Mouse (Mus musculus) forebrain, embryonic 13.5 days (tissue): ENCODE data around the gene St7. TPM values are rescaled to one million over a fixed set of nuclear protein-coding genes. Genes with fewer than 3 reads are reported as not detected.

ENCODE experiments used
- ATAC-seq: fragments of 200-750 bp; cut with Nextera tagmentation; 2 replicates; pipeline ENCODE4 v1.8.0; 2017
- H3K27ac ChIP-seq: fragments of 300-500 bp; sonication (generic); 2 replicates; pipeline ENCODE4 v1.5.1; 2015; ENCODE audit warnings: inconsistent platforms, mild to moderate bottlenecking, moderate library complexity
- H3K27me3 ChIP-seq: fragments of 300-500 bp; sonication (generic); 2 replicates; pipeline ENCODE4 v1.6.1; 2015; ENCODE audit warnings: mild to moderate bottlenecking, inconsistent platforms
- H3K36me3 ChIP-seq: fragments of 300-500 bp; sonication (generic); 2 replicates; pipeline ENCODE4 v1.6.1; 2015; ENCODE audit warnings: mild to moderate bottlenecking, inconsistent platforms; ENCODE audit not compliant: poor library complexity, severe bottlenecking
- H3K4me1 ChIP-seq: fragments of 300-500 bp; sonication (generic); 2 replicates; pipeline ENCODE4 v1.6.1; 2015; ENCODE audit warnings: inconsistent platforms
- H3K4me2 ChIP-seq: fragments of 300-500 bp; sonication (generic); 2 replicates; pipeline ENCODE4 v1.6.1; 2015; ENCODE audit warnings: inconsistent platforms, mild to moderate bottlenecking, moderate library complexity
- H3K4me3 ChIP-seq: fragments of 300-500 bp; sonication (generic); 2 replicates; pipeline ENCODE4 v1.5.1; 2015; ENCODE audit warnings: mild to moderate bottlenecking, inconsistent platforms
- H3K9ac ChIP-seq: fragments of 300-500 bp; sonication (generic); 2 replicates; pipeline ENCODE4 v1.6.1; 2015; ENCODE audit warnings: mild to moderate bottlenecking, inconsistent platforms
- H3K9me3 ChIP-seq: fragments of 300-500 bp; sonication (generic); replicated peaks from 2 replicates; pipeline ENCODE4 v1.6.1; 2016; ENCODE audit warnings: inconsistent platforms
- WGBS: fragments of 180-500 bp; shearing (Covaris S2); methylation state at CpG from one replicate; pipeline ENCODE4 v1.1.7; 2015; 5-methylcytosine and 5-hydroxymethylcytosine counted together
- polyA plus RNA-seq: library from polyadenylated mRNA; unstranded; fragments of >200 nt; fragmentation: Nextera tagmentation; extraction: Ambion mirVana; gene quantifications from 2 replicates; pipeline ENCODE4 v1.2.1, GENCODE M21; 2015

The St7 gene
- polyA plus RNA-seq, 1 experiment from 2014 or later, result 49.5 TPM

DNA sequence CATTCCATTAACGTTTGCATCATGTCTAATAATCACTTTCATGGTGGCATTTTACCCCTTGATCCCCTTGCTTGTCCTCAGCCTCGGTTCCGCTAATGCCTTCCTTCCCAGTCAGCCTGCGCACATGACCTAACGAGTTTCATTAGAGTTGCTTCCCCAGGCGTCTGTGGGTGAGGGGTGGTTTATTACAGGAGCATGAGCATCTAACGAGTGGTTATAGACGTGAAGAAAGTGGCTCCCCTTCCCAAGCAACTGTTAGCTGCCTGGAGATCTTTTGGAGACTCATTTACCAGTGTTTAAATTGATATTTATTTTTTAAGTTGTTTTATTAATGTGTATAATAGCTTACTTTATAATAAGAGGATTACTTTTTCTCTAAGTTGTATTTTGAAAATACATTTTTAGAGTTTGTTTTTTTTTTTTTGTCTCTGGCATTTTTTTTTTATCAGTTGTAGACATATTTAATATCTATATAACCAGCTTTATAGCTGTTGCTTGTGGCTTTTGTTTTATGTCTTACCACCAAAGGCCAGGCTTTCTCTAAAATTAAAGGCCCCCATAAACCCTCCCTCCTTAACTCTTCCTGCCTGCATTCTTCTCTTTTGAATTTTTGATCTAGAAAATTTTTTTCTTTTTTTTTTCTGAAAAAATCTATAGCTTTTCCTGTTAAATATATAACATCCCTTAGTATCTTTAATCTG, 78.1 kb downstream of the St7 start:
- Histone ChIP-seq H3K9ac (no peak overlapping the region), H3K27me3 (no peaks in the 10 kb centered on the region), H3K27ac (no peak overlapping the region), H3K4me2 (peak overlapping the region; percentile 36), H3K9me3 (no peaks in the 10 kb centered on the region), H3K4me1 (peaks cover 26% of the 10 kb centered on the region), H3K4me3 (no peak overlapping the region), H3K36me3 (no peaks in the 10 kb centered on the region)
- WGBS, result 9% methylated on average over 8 of the region's 8 CpGs
- ATAC-seq, result peak; percentile 60; the same call in 1 of the 2 replicates

DNA sequence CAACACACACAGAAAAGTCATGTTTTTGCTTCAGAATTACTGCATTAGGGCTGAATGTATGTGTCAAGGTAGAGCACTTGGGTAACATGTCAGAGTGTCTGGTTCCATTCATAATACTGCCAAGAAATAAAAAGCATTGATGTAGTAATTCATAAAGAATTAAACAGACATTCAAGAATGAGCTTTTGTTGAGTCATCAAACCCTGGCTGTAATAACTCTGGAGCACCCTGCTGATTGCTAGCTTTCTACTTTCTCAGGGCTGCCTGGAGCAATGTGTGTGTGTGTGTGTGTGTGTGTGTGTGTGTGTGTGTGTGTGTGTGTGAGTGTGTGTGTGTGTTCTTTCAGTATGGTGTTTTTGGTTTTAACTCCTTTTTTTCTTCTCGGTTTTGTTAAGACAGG, 78.7 kb downstream of the St7 start:
- H3K9ac ChIP-seq, result no peak overlapping the region
- H3K27ac ChIP-seq, result no peak overlapping the region
- H3K4me2 ChIP-seq, result no peak overlapping the region
- peaks cover 26% of the 10 kb centered on the region for H3K4me1 ChIP-seq
- no peaks in the 10 kb centered on the region for H3K9me3 ChIP-seq
- H3K4me3 ChIP-seq, result no peak overlapping the region
- 9% methylated on average over 1 of the region's 1 CpGs for WGBS
- no peaks in the 10 kb centered on the region for H3K27me3 ChIP-seq
- no peaks in the 10 kb centered on the region for H3K36me3 ChIP-seq
- ATAC-seq, result no peak

DNA sequence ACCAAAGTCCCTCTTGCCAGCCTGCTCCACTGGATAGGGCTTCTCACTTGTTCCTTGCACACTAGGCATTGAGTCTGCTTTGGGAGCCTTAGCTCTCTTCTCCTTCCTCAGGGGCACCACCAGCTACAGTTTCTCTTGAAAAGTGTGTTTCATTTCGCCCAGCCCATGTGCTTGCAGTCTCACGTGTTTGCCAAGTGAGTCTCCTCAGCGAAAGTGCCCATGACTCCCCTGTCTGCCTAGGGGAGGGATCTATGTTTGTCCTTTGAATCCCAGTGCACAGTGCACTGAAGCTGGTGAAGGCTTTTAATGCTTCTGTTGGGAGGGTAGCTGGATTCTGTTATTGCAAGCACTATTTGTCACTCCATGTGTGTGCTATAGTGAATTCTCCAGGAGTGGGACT, 79.8 kb downstream of the St7 start:
- Histone ChIP-seq H3K9ac (no peak overlapping the region), H3K4me1 (peaks cover 26% of the 10 kb centered on the region), H3K9me3 (no peaks in the 10 kb centered on the region), H3K27ac (no peak overlapping the region), H3K4me3 (no peak overlapping the region), H3K4me2 (no peak overlapping the region), H3K27me3 (no peaks in the 10 kb centered on the region), H3K36me3 (no peaks in the 10 kb centered on the region)
- ATAC-seq, result no peak
- WGBS, result 81% methylated on average over 3 of the region's 3 CpGs

DNA sequence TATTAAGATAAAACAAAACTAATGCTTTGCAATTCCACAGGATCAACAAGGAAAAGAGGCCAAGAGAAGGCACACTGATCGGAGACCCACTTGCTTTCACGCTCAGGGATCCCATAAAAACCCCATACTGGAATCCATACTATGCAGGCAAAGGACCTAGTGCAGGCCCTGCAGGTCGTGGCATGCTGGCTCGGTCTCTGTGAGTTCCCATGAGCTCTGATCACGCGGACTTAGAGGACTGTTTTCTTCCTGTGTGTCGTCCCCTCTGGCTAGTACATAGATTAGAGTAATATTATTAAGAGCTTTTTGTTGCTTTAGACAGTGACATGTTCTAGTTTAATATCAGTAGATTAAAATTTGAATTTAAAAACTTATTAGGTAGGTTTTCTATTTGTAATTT, 83.3 kb downstream of the St7 start:
- ATAC-seq, result no peak
- H3K4me2 ChIP-seq, result no peak overlapping the region

DNA sequence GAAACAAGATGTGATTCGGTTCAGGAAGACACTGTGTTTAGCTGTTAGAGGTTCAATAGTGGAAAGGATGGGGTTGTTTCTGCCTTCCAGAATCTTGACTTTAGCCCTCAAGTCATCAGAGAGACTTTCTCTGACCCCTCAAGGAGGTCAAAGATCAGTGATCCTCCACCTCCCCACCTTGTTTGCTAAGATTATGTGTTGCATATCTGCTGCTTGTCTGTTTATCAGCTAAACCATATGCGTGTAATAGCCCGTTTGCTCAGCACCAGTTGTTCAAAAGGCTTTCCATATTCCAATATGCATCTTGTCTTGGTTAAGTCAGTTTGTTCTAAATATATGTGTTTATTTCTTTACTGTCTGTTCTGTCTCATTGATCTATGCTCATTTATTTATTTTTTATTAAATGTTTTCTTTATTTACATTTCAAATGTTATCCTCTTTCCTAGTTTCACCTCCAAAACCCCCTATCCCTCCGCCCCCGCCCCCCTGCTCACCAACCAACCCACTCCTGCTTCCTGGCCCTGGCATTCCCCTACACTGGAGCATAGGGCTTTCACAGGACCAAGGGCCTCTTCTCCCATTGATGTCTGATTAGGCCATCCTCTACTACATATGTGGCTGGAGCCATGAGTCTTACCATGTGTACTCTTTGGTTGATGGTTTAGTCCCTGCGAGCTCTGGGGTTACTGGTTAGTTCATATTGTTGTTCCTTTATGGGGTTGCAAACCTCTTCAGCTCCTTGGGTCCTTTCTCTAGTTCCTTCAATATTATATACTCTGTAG, 84.5 kb downstream of the St7 start:
- no peak overlapping the region for H3K9ac ChIP-seq
- H3K36me3 ChIP-seq, result peaks cover 4% of the 10 kb centered on the region; the same call in 1 of the 2 replicates
- peaks cover 5% of the 10 kb centered on the region; the same call in 1 of the 2 replicates for H3K9me3 ChIP-seq
- no peak for ATAC-seq
- peaks cover 13% of the 10 kb centered on the region; the same call in 1 of the 2 replicates for H3K4me1 ChIP-seq
- no peaks in the 10 kb centered on the region for H3K27me3 ChIP-seq
- no peak overlapping the region for H3K4me3 ChIP-seq
- no peak overlapping the region for H3K27ac ChIP-seq
- H3K4me2 ChIP-seq, result no peak overlapping the region
- WGBS, result 95% methylated on average over 6 of the region's 6 CpGs

More for the DNA sequence above, 83.3 kb downstream of the St7 start:
- Histone ChIP-seq H3K36me3 (peaks cover 4% of the 10 kb centered on the region; the same call in 1 of the 2 replicates), H3K4me1 (peaks cover 16% of the 10 kb centered on the region; the same call in 1 of the 2 replicates), H3K9me3 (peaks cover 5% of the 10 kb centered on the region; the same call in 1 of the 2 replicates), H3K27me3 (no peaks in the 10 kb centered on the region), H3K9ac (no peak overlapping the region), H3K4me3 (no peak overlapping the region), H3K27ac (no peak overlapping the region)
- 78% methylated on average over 7 of the region's 7 CpGs for WGBS

DNA sequence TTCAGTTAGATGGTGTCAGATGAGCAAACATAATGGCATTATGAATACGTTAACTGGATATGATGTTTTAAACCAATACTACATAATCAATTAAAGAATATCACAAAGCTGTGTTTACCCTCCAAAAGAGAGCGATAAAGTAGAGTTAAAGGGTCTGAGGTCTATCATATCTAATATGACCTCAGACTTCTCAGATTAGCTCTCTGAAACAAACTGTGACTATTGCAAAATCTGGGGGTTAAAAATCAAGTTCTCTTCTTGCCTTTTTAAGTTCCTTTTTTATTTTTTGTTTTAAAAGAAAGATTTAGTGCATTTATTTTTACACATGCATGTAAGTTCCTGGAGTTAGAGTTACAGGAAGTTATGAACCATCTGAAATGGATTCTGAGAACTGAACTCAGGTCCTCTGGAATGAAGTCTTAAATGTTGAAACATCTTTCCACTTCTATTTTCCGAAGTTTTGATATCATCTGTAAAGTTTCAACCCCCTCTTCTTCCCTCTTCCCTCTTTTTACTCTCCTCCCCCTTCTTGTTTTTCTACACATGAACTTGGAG, 86.0 kb downstream of the St7 start:
- peaks cover 5% of the 10 kb centered on the region; the same call in 1 of the 2 replicates for H3K9me3 ChIP-seq

DNA sequence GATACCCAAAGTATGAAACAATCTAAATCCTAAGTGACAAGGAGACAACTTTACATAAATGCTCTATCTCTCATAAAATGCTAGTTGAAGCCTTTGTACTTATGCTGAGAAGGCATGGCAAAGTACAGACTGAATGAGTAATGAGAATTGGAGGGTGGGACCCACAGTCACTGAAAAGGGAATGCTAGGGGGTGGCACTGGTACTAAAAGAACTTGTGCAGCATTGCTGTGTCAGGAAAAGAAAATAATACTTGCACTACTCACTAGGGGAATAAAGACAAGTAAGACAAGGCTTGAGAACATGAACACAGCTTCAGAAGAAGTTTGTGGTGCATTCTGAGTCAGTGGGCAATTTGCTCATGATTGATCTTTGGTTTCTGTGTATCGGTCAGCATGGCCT, 90.8 kb downstream of the St7 start:
- no peaks in the 10 kb centered on the region for H3K27me3 ChIP-seq
- H3K4me1 ChIP-seq, result peaks cover 9% of the 10 kb centered on the region; the same call in 1 of the 2 replicates
- peaks cover 10% of the 10 kb centered on the region for H3K36me3 ChIP-seq
- no peak overlapping the region for H3K4me2 ChIP-seq
- ATAC-seq, result no peak
- no peak overlapping the region for H3K4me3 ChIP-seq
- H3K27ac ChIP-seq, result no peak overlapping the region
- peaks cover 8% of the 10 kb centered on the region; the same call in 1 of the 2 replicates for H3K9me3 ChIP-seq
- H3K9ac ChIP-seq, result no peak overlapping the region
- 93% methylated on average over 1 of the region's 1 CpGs for WGBS

More for the DNA sequence above, 86.0 kb downstream of the St7 start:
- H3K4me2 ChIP-seq, result no peak overlapping the region
- H3K36me3 ChIP-seq, result peaks cover 4% of the 10 kb centered on the region; the same call in 1 of the 2 replicates
- no peak for ATAC-seq
- H3K4me3 ChIP-seq, result no peak overlapping the region
- no peak overlapping the region for H3K9ac ChIP-seq
- no peaks in the 10 kb centered on the region for H3K27me3 ChIP-seq
- 95% methylated on average over 3 of the region's 3 CpGs for WGBS
- H3K27ac ChIP-seq, result no peak overlapping the region
- peaks cover 19% of the 10 kb centered on the region; the same call in 1 of the 2 replicates for H3K4me1 ChIP-seq

DNA sequence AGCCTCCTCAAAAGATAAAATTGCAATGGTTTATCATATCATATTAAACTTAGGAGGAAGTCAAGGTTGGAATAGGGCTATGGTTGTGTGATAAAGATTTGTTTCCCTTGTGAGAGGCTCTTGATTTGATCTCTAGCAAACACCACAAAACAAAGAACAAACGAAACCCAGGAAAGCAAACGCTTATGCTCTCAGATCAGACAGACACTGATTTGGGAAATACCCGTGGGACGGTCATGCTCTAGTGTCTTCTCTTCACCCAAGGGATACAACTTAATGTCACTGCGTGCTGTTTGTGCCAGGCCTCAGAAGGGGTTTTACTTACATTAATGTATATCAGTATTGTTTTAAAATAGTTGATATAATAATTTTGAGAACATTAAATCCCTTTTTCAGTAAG, 91.8 kb downstream of the St7 start:
- no peak for ATAC-seq
- H3K4me3 ChIP-seq, result no peak overlapping the region

DNA sequence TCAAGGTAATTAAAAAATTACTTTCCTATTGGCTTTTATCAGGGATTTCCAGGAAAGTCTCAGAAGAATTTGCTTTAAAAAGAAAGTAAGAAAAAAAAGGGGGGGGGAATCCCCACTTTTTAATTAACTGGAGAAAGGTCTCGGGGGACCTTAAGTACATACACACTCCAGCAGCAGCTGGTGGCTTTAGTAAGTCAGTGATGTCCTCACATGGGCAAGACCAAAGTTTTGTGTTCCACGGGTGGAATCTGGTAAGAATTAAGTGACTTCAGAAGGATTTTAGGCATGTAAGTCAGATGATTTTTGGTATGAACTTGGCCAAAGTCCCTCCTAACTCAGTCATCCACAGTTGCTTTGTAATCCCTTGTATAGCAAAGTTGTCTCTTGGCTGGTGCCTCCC, 92.5 kb downstream of the St7 start:
- no peak for ATAC-seq
- Histone ChIP-seq H3K9me3 (0 out of 2 replicates have a peak, but pooled peaks cover 3% of the 10 kb centered on the region), H3K9ac (no peak overlapping the region), H3K27ac (no peak overlapping the region), H3K4me3 (no peak overlapping the region), H3K36me3 (peaks cover 6% of the 10 kb centered on the region), H3K27me3 (no peaks in the 10 kb centered on the region), H3K4me2 (no peak overlapping the region), H3K4me1 (peaks cover 9% of the 10 kb centered on the region; the same call in 1 of the 2 replicates)
- WGBS, result 64% methylated on average over 2 of the region's 2 CpGs

More for the DNA sequence above, 91.8 kb downstream of the St7 start:
- WGBS, result 92% methylated on average over 5 of the region's 5 CpGs
- H3K9me3 ChIP-seq, result 0 out of 2 replicates have a peak, but pooled peaks cover 3% of the 10 kb centered on the region
- no peak overlapping the region for H3K27ac ChIP-seq
- peaks cover 6% of the 10 kb centered on the region for H3K36me3 ChIP-seq
- H3K9ac ChIP-seq, result no peak overlapping the region
- peaks cover 9% of the 10 kb centered on the region; the same call in 1 of the 2 replicates for H3K4me1 ChIP-seq
- no peak overlapping the region for H3K4me2 ChIP-seq
- H3K27me3 ChIP-seq, result no peaks in the 10 kb centered on the region

DNA sequence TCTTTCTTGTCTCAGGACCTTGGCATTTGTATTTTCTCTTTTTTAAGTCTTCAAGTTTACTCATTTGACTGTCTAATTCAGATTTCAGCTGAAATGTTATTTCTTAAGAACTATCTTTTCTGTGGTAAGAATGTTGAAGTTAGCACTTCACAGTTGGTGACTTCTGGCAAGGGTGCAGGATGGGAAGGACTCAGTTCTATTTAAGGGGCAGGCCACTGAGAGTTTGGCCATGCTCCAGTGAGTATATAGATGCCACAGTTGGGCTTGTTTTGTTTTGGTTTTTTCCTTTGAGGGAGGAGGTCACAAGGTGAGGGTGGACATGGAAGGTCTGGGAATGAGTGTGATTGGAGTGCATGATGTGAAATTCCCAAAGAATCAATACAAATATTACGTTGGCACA, 95.1 kb downstream of the St7 start:
- WGBS, result 90% methylated on average over 1 of the region's 1 CpGs
- no peak overlapping the region for H3K9ac ChIP-seq
- H3K4me3 ChIP-seq, result no peak overlapping the region
- ATAC-seq, result no peak
- H3K9me3 ChIP-seq, result 0 out of 2 replicates have a peak, but pooled peaks cover 3% of the 10 kb centered on the region
- H3K4me2 ChIP-seq, result no peak overlapping the region
- H3K4me1 ChIP-seq, result peaks cover 7% of the 10 kb centered on the region; the same call in 1 of the 2 replicates
- peaks cover 6% of the 10 kb centered on the region for H3K36me3 ChIP-seq
- H3K27ac ChIP-seq, result no peak overlapping the region
- H3K27me3 ChIP-seq, result no peaks in the 10 kb centered on the region

DNA sequence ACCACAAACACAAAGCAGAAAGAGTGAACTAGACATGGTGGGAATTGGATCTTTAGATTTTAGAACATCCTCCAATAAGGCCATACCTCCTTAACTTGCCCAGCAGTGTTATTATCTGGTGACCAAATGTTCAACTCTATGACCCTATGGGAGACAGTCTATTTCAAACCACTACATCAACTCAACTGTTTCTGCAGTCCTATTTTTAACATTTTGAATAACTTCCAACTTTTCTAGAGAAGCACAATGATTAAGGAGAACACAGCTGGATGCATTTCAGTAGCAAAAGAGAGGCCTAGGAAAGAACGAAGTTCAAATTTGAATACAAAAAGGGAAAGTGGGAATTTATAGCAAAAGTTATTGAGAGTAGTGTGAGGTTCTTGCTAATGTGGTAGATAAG, 97.5 kb downstream of the St7 start:
- Histone ChIP-seq H3K4me2 (no peak overlapping the region), H3K4me3 (no peak overlapping the region), H3K4me1 (0 out of 2 replicates have a peak, but pooled peaks cover 4% of the 10 kb centered on the region), H3K9me3 (0 out of 2 replicates have a peak, but pooled peaks cover 3% of the 10 kb centered on the region), H3K27ac (no peak overlapping the region), H3K27me3 (no peaks in the 10 kb centered on the region), H3K36me3 (peaks cover 6% of the 10 kb centered on the region), H3K9ac (no peak overlapping the region)
- ATAC-seq, result no peak
- WGBS, result 73% methylated on average over 1 of the region's 1 CpGs

DNA sequence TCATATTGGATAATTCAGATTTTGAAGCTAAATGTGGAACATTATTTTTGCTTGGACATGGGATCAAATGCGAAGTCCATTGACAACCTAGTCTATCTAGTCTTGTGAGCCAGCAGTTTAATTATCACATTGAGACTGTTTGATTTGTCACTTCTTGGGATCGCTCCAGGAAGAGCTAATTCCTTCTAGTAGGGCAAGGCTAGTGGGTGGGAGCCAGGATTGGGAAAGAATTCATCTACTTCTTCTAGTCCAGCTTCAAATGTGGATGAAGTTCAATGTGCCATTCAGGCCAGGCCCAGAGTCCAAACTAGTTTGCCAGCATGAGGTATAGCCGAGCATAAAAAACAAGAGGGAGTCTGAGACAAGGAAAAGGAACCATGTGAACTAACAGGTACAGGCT, 100.7 kb downstream of the St7 start:
- H3K9me3 ChIP-seq, result no peaks in the 10 kb centered on the region
- H3K4me2 ChIP-seq, result no peak overlapping the region
- H3K4me3 ChIP-seq, result no peak overlapping the region
- no peak overlapping the region for H3K9ac ChIP-seq
- no peaks in the 10 kb centered on the region for H3K27me3 ChIP-seq
- H3K36me3 ChIP-seq, result no peaks in the 10 kb centered on the region
- WGBS, result 85% methylated on average over 3 of the region's 3 CpGs
- peaks cover 24% of the 10 kb centered on the region for H3K4me1 ChIP-seq
- no peak overlapping the region; the same call in 1 of the 2 replicates for H3K27ac ChIP-seq
- no peak for ATAC-seq
